Mouse (Mus musculus) hindbrain, embryonic 10.5 days (tissue): ENCODE measurements around the gene Zdhhc1. TPM values are rescaled to one million over a fixed set of nuclear protein-coding genes. Genes with fewer than 3 reads are reported as not detected.
A peak's percentile ranks its signal among the peaks of the same experiment; 100 is the strongest.

Experiments used
- DNase-seq: peaks from one replicate; pipeline ENCODE4 v3.0.0-alpha.2; 2017; ENCODE audit warnings: low spot score
- H3K27ac ChIP-seq: fragments of 300-500 bp; sonication (generic); 2 replicates; pipeline ENCODE4 v1.5.1; 2016; ENCODE audit warnings: mild to moderate bottlenecking, moderate library complexity
- H3K27me3 ChIP-seq: fragments of 300-500 bp; sonication (generic); 2 replicates; pipeline ENCODE4 v1.6.1; 2016; ENCODE audit warnings: mild to moderate bottlenecking; ENCODE audit not compliant: poor library complexity, insufficient read depth, severe bottlenecking
- H3K36me3 ChIP-seq: fragments of 300-500 bp; sonication (generic); 2 replicates; pipeline ENCODE4 v1.6.1; 2016; ENCODE audit warnings: mild to moderate bottlenecking, moderate library complexity
- H3K4me1 ChIP-seq: fragments of 300-500 bp; sonication (generic); replicated peaks from 2 replicates; pipeline ENCODE4 v1.6.1; 2016; ENCODE audit warnings: mild to moderate bottlenecking
- H3K4me3 ChIP-seq: fragments of 300-500 bp; sonication (generic); 2 replicates; pipeline ENCODE4 v1.5.1; 2016; ENCODE audit warnings: mild to moderate bottlenecking, moderate library complexity
- H3K9me3 ChIP-seq: fragments of 300-500 bp; sonication (generic); 2 replicates; pipeline ENCODE4 v1.6.1; 2016; ENCODE audit warnings: mild to moderate bottlenecking, moderate library complexity
- WGBS: fragments of 180-500 bp; shearing (Covaris S2); methylation state at CpG from one replicate; pipeline ENCODE4 v1.1.7; 2016; 5-methylcytosine and 5-hydroxymethylcytosine counted together
- polyA plus RNA-seq: library from polyadenylated mRNA; unstranded; fragments of >200 nt; fragmentation: Nextera tagmentation; extraction: Ambion mirVana; gene quantifications from 2 replicates; pipeline ENCODE4 v1.2.1, GENCODE M21; 2016

Gene Zdhhc1
- polyA plus RNA-seq, 1 experiment from 2014 or later, result 29.2 TPM

DNA sequence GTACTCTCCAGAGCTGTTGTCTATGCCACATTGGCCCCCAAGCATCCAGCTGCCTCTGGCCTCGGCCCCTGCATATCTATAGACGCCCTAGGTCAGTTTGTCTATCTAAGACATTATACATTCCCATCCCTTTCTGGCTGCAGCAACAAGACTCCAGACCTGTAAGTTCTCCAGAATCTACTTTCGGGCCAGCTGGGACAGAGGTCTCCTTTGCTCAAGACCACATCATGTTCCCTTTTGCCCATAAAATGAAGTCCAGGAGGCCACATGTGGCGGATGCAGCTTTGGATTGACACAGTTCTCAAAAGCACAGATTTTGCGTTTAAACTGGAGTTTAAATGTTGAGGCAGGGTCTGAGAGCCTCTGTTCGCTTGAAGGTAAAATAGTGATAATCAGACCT, 17.5 kb upstream of the Zdhhc1 start:
- no peaks in the 10 kb centered on the region for H3K36me3 ChIP-seq
- no peak overlapping the region for H3K4me3 ChIP-seq
- DNase-seq, result no peak
- 86% methylated on average over 6 of the region's 6 CpGs for WGBS
- H3K27ac ChIP-seq, result no peak overlapping the region
- H3K9me3 ChIP-seq, result no peaks in the 10 kb centered on the region
- H3K4me1 ChIP-seq, result peaks cover 49% of the 10 kb centered on the region
- peaks cover 42% of the 10 kb centered on the region for H3K27me3 ChIP-seq

DNA sequence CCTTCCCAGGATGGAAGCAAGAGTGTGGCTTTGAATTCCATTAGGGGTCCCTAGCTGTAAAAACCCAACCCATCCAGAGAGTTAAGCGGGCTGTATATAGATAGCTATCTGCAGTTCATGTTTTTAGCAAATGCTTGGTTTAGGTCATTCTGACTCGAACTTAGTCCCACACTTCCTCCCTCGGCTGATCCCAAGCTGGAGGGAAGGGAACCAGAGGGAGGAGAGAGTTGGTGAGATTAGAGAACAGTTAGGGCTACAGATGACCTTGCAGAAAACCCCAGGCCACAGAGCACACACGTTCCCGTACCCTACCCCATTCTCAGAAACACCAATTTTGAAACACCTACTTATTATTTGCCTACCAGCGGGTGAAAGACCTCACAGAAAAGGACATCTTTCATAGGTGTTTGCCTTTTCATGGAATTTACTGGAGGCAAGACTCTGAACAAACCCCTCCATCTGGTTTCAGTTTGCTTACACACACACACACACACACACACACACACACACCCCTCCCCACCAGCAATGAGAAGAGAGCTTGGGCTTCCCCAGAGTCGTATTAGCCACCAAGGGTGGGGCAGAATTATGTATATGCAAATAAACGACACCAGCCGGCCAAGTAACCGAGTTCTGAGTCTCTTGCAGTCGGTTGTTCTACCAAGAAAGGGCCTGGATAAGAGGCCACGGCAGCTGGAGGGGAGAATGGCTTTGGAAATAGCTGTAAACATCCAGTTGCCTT, 13.5 kb upstream of the Zdhhc1 start:
- DNase-seq, result no peak
- 57% methylated on average over 12 of the region's 12 CpGs for WGBS
- no peaks in the 10 kb centered on the region for H3K9me3 ChIP-seq
- peaks cover 23% of the 10 kb centered on the region for H3K4me1 ChIP-seq
- 0 out of 2 replicates have a peak overlapping the region, but pooled peaks have one; percentile 10 for H3K27ac ChIP-seq
- H3K4me3 ChIP-seq, result no peak overlapping the region
- peaks cover 11% of the 10 kb centered on the region for H3K27me3 ChIP-seq
- no peaks in the 10 kb centered on the region for H3K36me3 ChIP-seq

DNA sequence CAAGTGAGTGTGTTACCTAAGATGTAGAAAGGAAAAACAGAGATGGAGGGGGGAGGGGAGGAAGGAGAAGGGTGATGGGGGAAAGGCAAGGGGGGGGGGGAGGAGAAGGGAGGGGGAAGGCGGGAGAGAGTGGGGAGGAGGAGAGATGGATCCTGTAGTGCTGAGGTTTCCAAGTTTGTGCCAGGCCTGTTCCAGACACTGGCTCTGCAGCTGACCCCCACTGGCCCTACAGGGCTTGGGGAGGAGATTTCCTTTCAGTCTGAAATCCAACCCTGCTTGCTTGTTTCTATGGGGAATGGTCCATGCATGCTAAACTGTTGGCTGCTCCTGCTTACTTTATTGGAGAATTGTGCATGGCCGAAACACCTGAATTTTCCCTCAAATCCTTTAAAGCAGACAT, 12.1 kb upstream of the Zdhhc1 start:
- peak; percentile 39 for DNase-seq
- Histone ChIP-seq H3K36me3 (no peaks in the 10 kb centered on the region), H3K4me3 (no peak overlapping the region), H3K27me3 (no peaks in the 10 kb centered on the region), H3K27ac (peak overlapping the region; percentile 68), H3K4me1 (peaks cover 23% of the 10 kb centered on the region), H3K9me3 (no peaks in the 10 kb centered on the region)
- WGBS, result 40% methylated on average over 2 of the region's 2 CpGs

DNA sequence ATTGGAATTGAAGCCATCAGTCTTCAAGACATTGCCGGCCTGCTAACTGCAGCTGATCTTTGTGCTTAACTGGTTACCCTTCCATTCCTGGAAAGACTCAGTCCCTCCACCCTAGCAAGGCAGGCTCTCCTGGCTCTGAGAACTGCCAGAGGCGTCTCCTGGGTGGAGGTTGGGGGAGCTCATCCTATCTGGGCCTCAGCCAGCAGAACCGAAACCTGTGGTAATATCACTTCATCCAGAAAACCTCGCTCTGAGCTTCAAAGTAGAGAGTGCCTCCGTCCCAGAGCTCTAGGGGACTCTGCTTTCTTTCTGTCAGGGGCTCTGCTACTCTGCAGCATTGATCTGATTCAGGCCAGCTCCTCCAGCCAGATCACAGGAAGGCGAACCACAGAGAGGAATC, 10.3 kb upstream of the Zdhhc1 start:
- no peak for DNase-seq
- Histone ChIP-seq H3K4me3 (no peak overlapping the region), H3K9me3 (no peaks in the 10 kb centered on the region), H3K4me1 (peaks cover 27% of the 10 kb centered on the region), H3K36me3 (no peaks in the 10 kb centered on the region), H3K27ac (no peak overlapping the region), H3K27me3 (no peaks in the 10 kb centered on the region)
- WGBS, result 79% methylated on average over 6 of the region's 6 CpGs

- Histone ChIP-seq H3K36me3 (no peaks in the 10 kb centered on the region), H3K4me1 (peaks cover 18% of the 10 kb centered on the region), H3K27me3 (no peaks in the 10 kb centered on the region), H3K27ac (0 out of 2 replicates have a peak overlapping the region, but pooled peaks have one; percentile 50), H3K9me3 (no peaks in the 10 kb centered on the region), H3K4me3 (no peak overlapping the region)
- DNase-seq, result no peak
- WGBS, result 93% methylated on average over 3 of the region's 3 CpGs
These were observed 7.9 kb upstream of the Zdhhc1 start for GRCm38 (mm10) chr8:105504617-105505016.

DNA sequence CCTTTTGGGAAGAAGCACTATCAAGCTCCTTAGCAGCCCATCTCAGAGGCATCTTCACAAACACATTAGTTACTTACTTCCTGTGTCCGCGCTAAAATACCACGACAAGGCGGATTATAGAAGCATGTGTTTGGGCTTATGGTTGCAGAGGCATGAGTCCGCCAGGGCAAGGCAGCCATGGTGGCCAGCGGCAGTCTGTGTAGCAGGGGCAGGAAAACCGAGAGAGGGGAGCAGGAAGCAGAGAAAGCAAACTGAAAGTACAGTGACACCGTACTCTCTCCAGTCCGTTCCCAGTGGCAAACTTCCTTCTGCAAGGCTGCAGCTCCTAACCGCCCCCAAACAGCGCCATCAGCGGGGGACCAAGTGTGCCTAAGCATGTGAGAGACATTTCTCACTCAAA, 3.1 kb upstream of the Zdhhc1 start:
- Histone ChIP-seq H3K27ac (no peak overlapping the region), H3K27me3 (no peaks in the 10 kb centered on the region), H3K4me3 (no peak overlapping the region), H3K9me3 (no peaks in the 10 kb centered on the region), H3K36me3 (no peaks in the 10 kb centered on the region), H3K4me1 (peaks cover 29% of the 10 kb centered on the region)
- 69% methylated on average over 12 of the region's 12 CpGs for WGBS
- DNase-seq, result no peak

DNA sequence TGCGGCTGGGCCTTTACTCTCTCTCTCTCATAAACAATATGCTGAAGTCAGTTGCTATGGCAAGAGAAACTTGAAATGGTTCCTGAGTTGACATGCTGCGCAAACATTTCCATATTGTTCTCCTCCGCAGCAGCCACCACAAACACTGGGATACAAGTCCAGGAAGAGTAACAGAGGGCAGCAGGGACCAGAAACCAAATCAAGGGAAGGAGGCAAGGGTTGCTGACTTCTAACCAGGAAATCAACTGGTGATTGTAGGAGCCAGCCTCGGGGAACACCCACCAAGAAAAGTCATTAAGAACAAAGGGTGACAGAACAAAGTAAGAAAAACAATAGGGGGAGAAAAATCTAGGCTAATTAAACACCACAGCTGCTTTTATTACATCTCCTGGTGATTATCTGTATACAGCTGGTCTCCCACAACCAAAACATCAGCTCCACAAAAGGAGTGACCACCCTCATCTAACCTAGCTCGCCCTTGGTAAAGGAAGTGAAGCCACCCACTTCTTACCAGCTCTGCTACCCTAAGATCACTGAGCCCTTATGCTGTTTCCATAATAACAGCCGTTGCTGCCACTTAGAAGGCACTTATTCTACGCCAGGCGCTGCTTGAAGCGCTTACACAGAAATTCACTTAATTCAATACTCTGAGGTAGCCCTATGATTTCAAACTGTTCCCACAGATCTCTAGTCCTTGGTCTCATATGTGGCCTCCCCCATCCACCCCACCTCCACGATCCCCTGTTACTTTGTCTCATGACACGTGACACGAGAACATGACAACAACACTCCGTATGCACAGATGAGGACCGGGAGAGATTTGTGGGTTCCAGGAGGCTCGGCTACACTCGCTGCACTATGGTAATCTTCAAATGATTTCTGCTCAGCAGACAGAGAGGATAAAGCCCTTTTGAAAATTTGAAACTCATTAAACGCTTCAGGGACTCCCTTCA, 1.1 kb downstream of the Zdhhc1 start:
- H3K9me3 ChIP-seq, result no peaks in the 10 kb centered on the region
- DNase-seq, result peak; percentile 18
- H3K36me3 ChIP-seq, result no peaks in the 10 kb centered on the region
- H3K27me3 ChIP-seq, result no peaks in the 10 kb centered on the region
- WGBS, result 40% methylated on average over 17 of the region's 17 CpGs
- peaks cover 33% of the 10 kb centered on the region for H3K4me1 ChIP-seq
- H3K27ac ChIP-seq, result no peak overlapping the region
- peak overlapping the region; percentile 90 for H3K4me3 ChIP-seq

DNA sequence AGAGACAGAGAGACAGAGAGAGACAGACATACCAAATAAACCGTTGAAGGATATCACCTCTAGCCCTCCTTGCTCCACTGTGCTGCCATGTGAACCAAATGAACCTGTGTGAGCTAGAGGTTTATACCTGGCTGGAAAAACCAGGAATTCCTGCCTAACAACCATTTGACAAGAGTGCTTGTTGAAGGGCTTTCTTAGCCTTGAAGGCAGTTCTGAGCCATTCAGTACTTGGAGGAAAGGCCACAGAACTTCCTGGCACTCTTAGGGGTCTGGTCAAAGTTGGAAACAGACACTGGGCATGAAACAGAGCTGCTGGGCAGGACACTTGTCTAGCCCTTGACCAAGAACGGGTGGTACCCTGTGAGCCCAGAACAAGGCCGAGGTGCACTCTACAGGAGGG, 2.1 kb downstream of the Zdhhc1 start:
- no peak for DNase-seq
- H3K4me3 ChIP-seq, result no peak overlapping the region
- H3K36me3 ChIP-seq, result no peaks in the 10 kb centered on the region
- no peaks in the 10 kb centered on the region for H3K27me3 ChIP-seq
- H3K4me1 ChIP-seq, result peaks cover 33% of the 10 kb centered on the region
- no peak overlapping the region for H3K27ac ChIP-seq
- 83% methylated on average over 3 of the region's 3 CpGs for WGBS
- no peaks in the 10 kb centered on the region for H3K9me3 ChIP-seq

- H3K27me3 ChIP-seq, result no peaks in the 10 kb centered on the region
- H3K4me1 ChIP-seq, result peaks cover 33% of the 10 kb centered on the region
- 48% methylated on average over 3 of the region's 3 CpGs for WGBS
- no peak for DNase-seq
- H3K4me3 ChIP-seq, result no peak overlapping the region
- H3K36me3 ChIP-seq, result no peaks in the 10 kb centered on the region
- H3K27ac ChIP-seq, result no peak overlapping the region
- H3K9me3 ChIP-seq, result no peaks in the 10 kb centered on the region
These were observed 3.2 kb downstream of the Zdhhc1 start for GRCm38 (mm10) chr8:105493495-105493894.

GRCm38 (mm10) chr8:105489281-105489680, 7.4 kb downstream of the Zdhhc1 start:
- Histone ChIP-seq H3K4me3 (no peak overlapping the region), H3K27me3 (no peaks in the 10 kb centered on the region), H3K4me1 (peaks cover 15% of the 10 kb centered on the region), H3K27ac (no peak overlapping the region), H3K36me3 (no peaks in the 10 kb centered on the region), H3K9me3 (no peaks in the 10 kb centered on the region)
- WGBS, result 59% methylated on average over 1 of the region's 1 CpGs
- DNase-seq, result no peak

DNA sequence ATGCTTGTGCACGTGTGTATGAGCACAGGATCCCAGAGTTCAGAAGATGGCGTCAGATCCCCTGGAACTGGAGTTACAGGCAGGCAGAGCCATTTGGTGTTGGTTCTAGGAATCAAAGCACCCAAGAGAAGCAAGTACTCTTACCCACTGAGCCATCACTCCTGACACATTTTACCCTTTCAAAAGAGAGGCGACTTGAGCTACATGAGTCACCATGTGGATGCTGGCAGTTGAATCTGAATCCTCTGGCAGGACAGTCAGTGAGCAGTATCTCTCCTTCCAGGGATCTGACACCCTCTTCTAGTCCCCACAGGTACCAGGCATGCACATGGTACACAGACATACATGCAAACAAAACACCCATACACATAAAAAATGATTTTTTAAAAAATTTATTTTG, 8.6 kb downstream of the Zdhhc1 start:
- H3K36me3 ChIP-seq, result no peaks in the 10 kb centered on the region
- WGBS, result 81% methylated on average over 3 of the region's 3 CpGs
- DNase-seq, result no peak
- H3K4me3 ChIP-seq, result no peak overlapping the region
- no peaks in the 10 kb centered on the region for H3K27me3 ChIP-seq
- no peak overlapping the region for H3K27ac ChIP-seq
- H3K4me1 ChIP-seq, result peaks cover 27% of the 10 kb centered on the region
- H3K9me3 ChIP-seq, result no peaks in the 10 kb centered on the region

DNA sequence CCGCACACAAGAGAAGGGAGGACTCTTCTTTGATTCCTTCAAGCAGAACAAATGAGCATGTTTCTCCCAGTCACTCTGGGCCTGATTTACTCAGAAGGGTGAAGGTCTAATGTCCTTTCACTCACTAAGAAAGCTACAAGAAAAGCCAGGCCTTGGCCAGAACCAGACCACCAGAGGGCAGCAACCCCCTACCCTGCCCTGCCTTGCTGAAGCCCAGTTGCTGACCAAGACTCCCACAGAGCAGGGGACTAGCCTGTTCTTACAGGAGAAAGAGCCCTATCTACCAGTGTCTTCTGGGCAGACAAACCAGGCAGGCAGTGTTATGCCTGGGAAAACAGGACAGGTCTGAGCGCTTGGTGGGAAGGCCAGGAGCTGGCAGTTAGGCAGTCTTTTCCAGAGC, 12.3 kb downstream of the Zdhhc1 start:
- no peaks in the 10 kb centered on the region for H3K27me3 ChIP-seq
- WGBS, result 12% methylated on average over 2 of the region's 2 CpGs
- H3K27ac ChIP-seq, result peak overlapping the region; percentile 10
- DNase-seq, result peak; percentile 83
- peaks cover 35% of the 10 kb centered on the region for H3K4me1 ChIP-seq
- no peaks in the 10 kb centered on the region for H3K9me3 ChIP-seq
- no peaks in the 10 kb centered on the region for H3K36me3 ChIP-seq
- no peak overlapping the region for H3K4me3 ChIP-seq

DNA sequence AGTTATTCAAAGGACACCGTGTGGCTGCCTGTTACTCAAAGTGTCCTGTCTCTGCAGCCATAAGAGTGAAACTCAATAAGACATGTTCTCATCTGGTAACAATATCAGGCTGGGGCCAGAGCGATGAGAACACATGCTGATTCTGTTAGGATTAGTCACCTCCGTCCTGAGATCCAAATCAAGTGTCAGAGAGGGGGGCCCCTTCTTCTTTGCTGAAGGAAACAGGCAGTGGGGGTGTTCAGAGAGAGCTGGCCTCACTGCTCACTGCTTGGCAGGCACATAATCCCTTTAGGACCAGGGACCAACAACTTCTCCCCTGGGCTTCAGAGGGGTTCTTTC, 12.7 kb downstream of the Zdhhc1 start:
- H3K4me3 ChIP-seq, result no peak overlapping the region
- H3K4me1 ChIP-seq, result peaks cover 35% of the 10 kb centered on the region
- WGBS, result 35% methylated on average over 3 of the region's 3 CpGs
- no peaks in the 10 kb centered on the region for H3K36me3 ChIP-seq
- no peak for DNase-seq
- no peaks in the 10 kb centered on the region for H3K27me3 ChIP-seq
- peak overlapping the region; percentile 10 for H3K27ac ChIP-seq
- H3K9me3 ChIP-seq, result no peaks in the 10 kb centered on the region
